In the genomic region with DNA sequence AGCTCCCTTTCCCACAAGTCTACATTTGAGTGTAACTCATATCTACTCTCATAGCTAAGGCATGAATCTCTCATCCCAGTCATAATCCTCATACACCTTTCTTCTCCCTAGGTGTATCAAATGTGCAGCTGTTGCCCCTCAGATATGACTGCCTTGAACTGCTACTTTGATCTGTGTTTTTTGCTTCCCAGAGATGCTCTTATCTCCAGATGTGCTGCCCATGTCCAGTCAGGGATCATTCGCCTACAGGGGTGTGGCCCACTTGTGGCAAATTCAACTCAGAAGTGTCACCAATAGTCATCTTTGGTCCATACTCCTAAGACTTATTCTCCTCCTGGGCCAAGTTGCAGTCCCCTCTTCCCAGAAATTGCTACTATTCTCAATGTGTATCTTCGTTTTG, we compare ENCODE assay signal across 7 mouse cellular contexts. TPM values are rescaled to one million over a fixed set of nuclear protein-coding genes. Genes with fewer than 3 reads are reported as not detected.
DNase-seq lines count a peak whose midpoint lies in the region; ATAC-seq and TF ChIP-seq lines count a peak whose summit lies in the region.

No protein-coding gene starts in this region.

- DNase-seq in thymus, adult 2 months = peak; percentile 16
- DNase-seq in thymus, postnatal 36 days = no peak
- DNase-seq in liver, embryonic 11.5 days (ENCODE audit: low spot score) = no peak
- no peak for DNase-seq in natural killer cell, adult 2 months (ENCODE audit: low spot score in 2 of 2)
- no peak for DNase-seq in left cerebral cortex, postnatal 10 days (ENCODE audit: extremely low spot score in 1 of 2, low spot score in 2 of 2)
- no peak for DNase-seq in spleen, postnatal 14 days (ENCODE audit: low spot score in 2 of 2)

- H3K36me3 ChIP-seq in thymus, adult 2 months (ENCODE audit: control insufficient read depth, insufficient read depth, low read length) = no peaks in the 10 kb centered on the region
- H3K36me3 ChIP-seq in forebrain, embryonic 13.5 days (ENCODE audit: poor library complexity, severe bottlenecking) = peaks cover 63% of the 10 kb centered on the region
- peaks cover 30% of the 10 kb centered on the region for H3K36me3 ChIP-seq in liver, embryonic 11.5 days (ENCODE audit: control insufficient read depth, insufficient read depth, low read length)

- TF ChIP-seq CTCF in thymus, adult 2 months (IDR thresholded peaks at IDR 0.05; ENCODE audit: borderline replicate concordance, control insufficient read depth, extremely low read depth, insufficient read depth, low read length, poor library complexity) = no peak

- no peak for ATAC-seq in forebrain, embryonic 13.5 days
- peak; percentile 4; the same call in 1 of the 2 replicates for ATAC-seq in liver, embryonic 11.5 days (replicated peaks; ENCODE audit: low FRiP score)

- H3K4me3 ChIP-seq in thymus, adult 2 months (ENCODE audit: control insufficient read depth, insufficient read depth, low read length) = peak overlapping the region; percentile 97
- peak overlapping the region; percentile 64 for H3K4me3 ChIP-seq in forebrain, embryonic 13.5 days
- peak overlapping the region; percentile 73 for H3K4me3 ChIP-seq in liver, embryonic 11.5 days (ENCODE audit: low read depth, low read length)

- H3K9ac ChIP-seq in forebrain, embryonic 13.5 days = peak overlapping the region; percentile 80
- peak overlapping the region; percentile 86 for H3K9ac ChIP-seq in liver, embryonic 11.5 days (ENCODE audit: low read depth, low read length)

- H3K4me1 ChIP-seq in thymus, adult 2 months (replicated peaks; ENCODE audit: control insufficient read depth, insufficient read depth, low read length) = peaks cover 3% of the 10 kb centered on the region; the same call in 1 of the 2 replicates
- peaks cover 14% of the 10 kb centered on the region for H3K4me1 ChIP-seq in forebrain, embryonic 13.5 days
- peaks cover 6% of the 10 kb centered on the region; the same call in 1 of the 2 replicates for H3K4me1 ChIP-seq in liver, embryonic 11.5 days (replicated peaks; ENCODE audit: control insufficient read depth, insufficient read depth, low read length)

- intact Hi-C loops in left cerebral cortex, postnatal 10 days (cut with DNase I) = no loop called here

- TF ChIP-seq POLR2A in thymus, adult 2 months (IDR thresholded peaks at IDR 0.05; ENCODE audit: control insufficient read depth, extremely low read depth, insufficient read depth, low read length, poor library complexity) = no peak

- peak overlapping the region; percentile 75 for H3K4me2 ChIP-seq in forebrain, embryonic 13.5 days
- H3K4me2 ChIP-seq in liver, embryonic 11.5 days = peak overlapping the region; percentile 83

- 35% methylated on average over 2 of the region's 2 CpGs for WGBS in thymus, adult 2 months
- WGBS in forebrain, embryonic 13.5 days = 40% methylated on average over 2 of the region's 2 CpGs
- WGBS in liver, embryonic 11.5 days = 24% methylated on average over 2 of the region's 2 CpGs

- no peaks in the 10 kb centered on the region for H3K27me3 ChIP-seq in thymus, adult 2 months (ENCODE audit: control insufficient read depth, insufficient read depth, low read length)
- no peaks in the 10 kb centered on the region for H3K27me3 ChIP-seq in forebrain, embryonic 13.5 days
- no peaks in the 10 kb centered on the region for H3K27me3 ChIP-seq in liver, embryonic 11.5 days (replicated peaks; ENCODE audit: control insufficient read depth, insufficient read depth, low read length)

- no peak overlapping the region for H3K27ac ChIP-seq in thymus, adult 2 months (ENCODE audit: control insufficient read depth, insufficient read depth, low read length)
- H3K27ac ChIP-seq in forebrain, embryonic 13.5 days = peak overlapping the region; percentile 84; the same call in 1 of the 2 replicates
- peak overlapping the region; percentile 84; the same call in 1 of the 2 replicates for H3K27ac ChIP-seq in liver, embryonic 11.5 days (ENCODE audit: low read depth, low read length)

- H3K9me3 ChIP-seq in forebrain, embryonic 13.5 days (replicated peaks) = no peaks in the 10 kb centered on the region
- no peaks in the 10 kb centered on the region for H3K9me3 ChIP-seq in liver, embryonic 11.5 days (ENCODE audit: control insufficient read depth, low read length)

RNA-seq across cellular contexts. Expression of a gene that starts 0.7 kb away (rescaled TPM):
- 7.4 and 7.8 TPM in 2 replicates for polyA plus RNA-seq in thymus, adult 2 months (2012; rRNA removed)
- polyA plus RNA-seq in forebrain, embryonic 13.5 days (2015; fragmentation: Nextera tagmentation; extraction: Ambion mirVana) = 14.5 and 15.8 TPM in 2 replicates
- polyA plus RNA-seq in liver, embryonic 11.5 days (2014; fragmentation: Nextera tagmentation; extraction: Ambion mirVana) = 2.9 and 4.0 TPM in 2 replicates
- total RNA-seq in left cerebral cortex, postnatal 10 days (2021) = 10 to 100 TPM; 12.4 to 13.0 TPM

RNA-seq across cellular contexts. Expression of a gene that starts 0.8 kb away (rescaled TPM):
- polyA plus RNA-seq in thymus, adult 2 months (2012; rRNA removed) = 35.8 and 55.2 TPM in 2 replicates
- 106 and 113 TPM in 2 replicates for polyA plus RNA-seq in forebrain, embryonic 13.5 days (2015; fragmentation: Nextera tagmentation; extraction: Ambion mirVana)
- 171 and 177 TPM in 2 replicates for polyA plus RNA-seq in liver, embryonic 11.5 days (2014; fragmentation: Nextera tagmentation; extraction: Ambion mirVana)
- 10 to 100 TPM; 12.9 to 15.4 TPM for total RNA-seq in left cerebral cortex, postnatal 10 days (2021)

RNA-seq across cellular contexts. Expression of a gene that starts 46.6 kb away (rescaled TPM):
- 0.70 and 0.74 TPM in 2 replicates for polyA plus RNA-seq in thymus, adult 2 months (2012; rRNA removed)
- 1.1 and 1.5 TPM in 2 replicates for polyA plus RNA-seq in forebrain, embryonic 13.5 days (2015; fragmentation: Nextera tagmentation; extraction: Ambion mirVana)
- 1.3 and 2.1 TPM in 2 replicates for polyA plus RNA-seq in liver, embryonic 11.5 days (2014; fragmentation: Nextera tagmentation; extraction: Ambion mirVana)
- under 1 TPM; 0.26 to 0.34 TPM for total RNA-seq in left cerebral cortex, postnatal 10 days (2021)
